Mouse (Mus musculus) ES-CJ7 (cell line): ENCODE results near the gene Olfr164.

Experiments used
- DNase-seq: peaks from one replicate; pipeline ENCODE4 v3.0.0; 2011; ENCODE audit warnings: low read depth, low spot score

The Olfr164 gene

GRCm38 (mm10) chr16:19313964-19314363 lies at the start of gene Olfr164:
TSS of gene Olfr164 (minus strand) at chr16:19314064.
- no peak for DNase-seq

GRCm38 (mm10) chr16:19349111-19349510 lies 35.2 kb upstream of the Olfr164 start:
- DNase-seq, result peak; percentile 30

- DNase-seq, result no peak
These were observed 50.6 kb downstream of the Olfr164 start for GRCm38 (mm10) chr16:19263235-19263634.

GRCm38 (mm10) chr16:19260780-19261179 lies 53.1 kb downstream of the Olfr164 start:
- DNase-seq, result no peak

GRCm38 (mm10) chr16:19245835-19246234 lies 68.0 kb downstream of the Olfr164 start:
- no peak for DNase-seq

GRCm38 (mm10) chr16:19241539-19242025 lies 72.3 kb downstream of the Olfr164 start:
- DNase-seq, result no peak

- no peak for DNase-seq
These were observed 72.9 kb downstream of the Olfr164 start for GRCm38 (mm10) chr16:19240792-19241538.

GRCm38 (mm10) chr16:19236719-19237118 lies 77.1 kb downstream of the Olfr164 start:
- DNase-seq, result no peak
